Mouse (Mus musculus): ENCODE measurements around the gene Ovca2. TPM values are rescaled to one million over a fixed set of nuclear protein-coding genes. Genes with fewer than 3 reads are reported as not detected.

The Ovca2 gene
- polyA plus RNA-seq, 1 experiment from 2014 or later = 15.2 TPM

GRCm38 (mm10) chr11:75161417-75162008 lies 17.1 kb downstream of the Ovca2 start:
- peaks cover 37% of the 10 kb centered on the region for H3K27me3 ChIP-seq (replicated peaks)
- H3K36me3 ChIP-seq = peaks cover 74% of the 10 kb centered on the region
- H3K4me1 ChIP-seq = peaks cover 68% of the 10 kb centered on the region
- no peak overlapping the region for H3K4me2 ChIP-seq
- no peaks in the 10 kb centered on the region for H3K9me3 ChIP-seq
- H3K4me3 ChIP-seq = no peak overlapping the region
- no peak overlapping the region for H3K9ac ChIP-seq
- H3K27ac ChIP-seq (replicated peaks) = peak overlapping the region; percentile 66
- ATAC-seq (ENCODE audit: extremely low read depth, insufficient number of reproducible peaks, low FRiP score, low TSS enrichment) = no peak
- WGBS = 30% methylated on average over 4 of the region's 4 CpGs

DNA sequence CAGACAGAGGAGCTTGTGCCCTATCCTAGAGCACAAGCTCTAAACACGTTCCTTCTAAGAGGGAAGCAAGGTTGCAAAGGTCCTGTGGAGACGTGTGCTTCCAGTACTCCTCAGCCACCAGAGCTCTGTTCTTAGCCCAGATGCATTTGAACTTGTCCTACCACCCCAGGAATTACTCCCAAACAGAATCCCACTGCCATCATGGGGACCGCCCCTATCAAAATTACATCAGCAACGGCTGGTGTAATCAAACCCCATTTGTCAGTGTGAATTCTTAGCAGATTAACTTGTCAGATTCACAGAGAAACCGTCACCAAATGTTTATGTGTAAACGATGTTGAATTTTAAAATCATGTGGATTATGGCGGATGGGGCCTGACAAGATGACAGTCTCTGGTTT lies 17.7 kb downstream of the Ovca2 start:
- H3K9me3 ChIP-seq = no peaks in the 10 kb centered on the region
- H3K4me3 ChIP-seq = no peak overlapping the region
- no peak overlapping the region for H3K9ac ChIP-seq
- peaks cover 72% of the 10 kb centered on the region for H3K36me3 ChIP-seq
- ATAC-seq (ENCODE audit: extremely low read depth, insufficient number of reproducible peaks, low FRiP score, low TSS enrichment) = no peak
- 72% methylated on average over 7 of the region's 7 CpGs for WGBS
- H3K4me1 ChIP-seq = peaks cover 68% of the 10 kb centered on the region
- no peak overlapping the region for H3K4me2 ChIP-seq
- H3K27ac ChIP-seq (replicated peaks) = peak overlapping the region; percentile 66; the same call in 1 of the 2 replicates
- H3K27me3 ChIP-seq (replicated peaks) = peaks cover 31% of the 10 kb centered on the region

DNA sequence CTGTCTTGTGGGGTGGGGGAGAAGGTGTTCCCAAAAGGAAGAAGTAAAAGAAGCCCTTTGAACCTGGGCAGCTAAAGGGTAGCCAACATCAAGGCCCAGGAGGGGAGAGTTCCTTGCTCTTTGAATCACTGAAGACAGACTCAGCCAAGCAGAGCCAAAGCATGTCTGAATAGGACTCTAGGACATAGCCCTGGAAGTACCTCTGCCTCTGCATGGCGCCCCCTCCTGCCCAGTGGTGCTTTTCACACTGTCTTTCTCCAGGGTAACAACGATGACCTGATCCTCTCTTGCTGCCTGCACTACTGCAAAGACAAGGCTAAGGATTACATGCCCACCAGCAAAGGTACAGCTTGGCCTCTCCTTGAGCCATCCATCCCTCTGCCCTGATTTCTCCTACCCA lies 19.1 kb downstream of the Ovca2 start:
- 46% methylated on average over 2 of the region's 2 CpGs for WGBS
- Histone ChIP-seq H3K36me3 (peaks cover 63% of the 10 kb centered on the region), H3K4me2 (no peak overlapping the region), H3K4me1 (peaks cover 57% of the 10 kb centered on the region), H3K9ac (no peak overlapping the region), H3K9me3 (no peaks in the 10 kb centered on the region), H3K27ac (replicated peaks) (no peak overlapping the region), H3K4me3 (no peak overlapping the region), H3K27me3 (replicated peaks) (peaks cover 17% of the 10 kb centered on the region)
- no peak for ATAC-seq (ENCODE audit: extremely low read depth, insufficient number of reproducible peaks, low FRiP score, low TSS enrichment)

- no peak for ATAC-seq (ENCODE audit: extremely low read depth, insufficient number of reproducible peaks, low FRiP score, low TSS enrichment)
- Histone ChIP-seq H3K9ac (no peak overlapping the region), H3K27me3 (replicated peaks) (peaks cover 6% of the 10 kb centered on the region; the same call in 1 of the 2 replicates), H3K36me3 (peaks cover 52% of the 10 kb centered on the region), H3K27ac (replicated peaks) (0 out of 2 replicates have a peak overlapping the region, but pooled peaks have one; percentile 7), H3K4me2 (no peak overlapping the region), H3K4me3 (no peak overlapping the region), H3K4me1 (peaks cover 55% of the 10 kb centered on the region), H3K9me3 (no peaks in the 10 kb centered on the region)
- 90% methylated on average over 14 of the region's 14 CpGs for WGBS
Observed at GRCm38 (mm10) chr11:75158432-75158831, 20.2 kb downstream of the Ovca2 start.

DNA sequence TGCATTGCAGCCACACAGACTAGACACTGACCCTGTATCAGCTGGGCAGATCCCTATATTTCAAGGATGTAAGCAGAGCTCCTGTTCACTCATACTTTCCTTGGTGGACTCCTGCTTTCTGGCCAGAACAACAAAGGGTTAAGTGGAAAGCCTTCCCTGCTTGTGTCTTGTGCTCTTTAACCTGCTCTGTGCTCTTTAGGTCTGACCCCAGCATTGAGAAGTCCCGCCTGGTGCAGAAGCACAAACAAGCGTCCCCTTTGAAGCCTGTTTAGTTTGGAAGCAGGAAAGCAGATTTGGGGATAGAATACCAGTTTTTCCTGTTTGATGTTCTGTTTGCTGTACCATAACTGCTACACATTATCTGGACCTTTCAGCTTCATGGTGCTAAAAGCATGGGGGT lies 20.7 kb downstream of the Ovca2 start:
- H3K9ac ChIP-seq = no peak overlapping the region
- 63% methylated on average over 2 of the region's 2 CpGs for WGBS
- H3K4me2 ChIP-seq = no peak overlapping the region
- H3K27ac ChIP-seq (replicated peaks) = no peak overlapping the region
- no peaks in the 10 kb centered on the region for H3K9me3 ChIP-seq
- no peak overlapping the region for H3K4me3 ChIP-seq
- no peak for ATAC-seq (ENCODE audit: extremely low read depth, insufficient number of reproducible peaks, low FRiP score, low TSS enrichment)
- H3K27me3 ChIP-seq (replicated peaks) = peaks cover under 1% of the 10 kb centered on the region; the same call in 1 of the 2 replicates
- H3K4me1 ChIP-seq = peaks cover 53% of the 10 kb centered on the region
- peaks cover 50% of the 10 kb centered on the region for H3K36me3 ChIP-seq

DNA sequence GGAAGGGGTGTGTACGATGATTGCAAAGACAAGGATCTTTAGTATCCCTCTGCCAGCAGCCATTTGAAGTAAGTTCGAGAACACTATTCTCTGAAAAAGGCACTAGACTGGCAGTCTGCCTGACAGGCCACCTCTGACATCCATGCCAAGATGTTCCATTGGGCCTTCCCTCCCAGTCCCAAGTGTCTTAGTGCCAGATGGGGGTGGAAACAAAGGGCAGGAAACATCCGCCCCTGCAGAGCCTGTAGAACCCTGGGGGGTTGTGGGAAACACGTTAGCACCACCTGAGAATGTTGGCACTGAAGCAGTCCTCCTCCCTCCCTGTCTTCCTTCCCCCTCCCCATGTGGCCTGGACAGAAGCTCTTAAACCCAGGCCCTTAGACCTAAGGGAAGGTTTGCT lies 21.6 kb downstream of the Ovca2 start:
- Histone ChIP-seq H3K4me3 (no peak overlapping the region), H3K9ac (no peak overlapping the region), H3K27ac (replicated peaks) (0 out of 2 replicates have a peak overlapping the region, but pooled peaks have one; percentile 21), H3K4me2 (no peak overlapping the region), H3K9me3 (no peaks in the 10 kb centered on the region), H3K36me3 (peaks cover 41% of the 10 kb centered on the region), H3K27me3 (replicated peaks) (no peaks in the 10 kb centered on the region), H3K4me1 (peaks cover 50% of the 10 kb centered on the region)
- no peak for ATAC-seq (ENCODE audit: extremely low read depth, insufficient number of reproducible peaks, low FRiP score, low TSS enrichment)
- WGBS = 45% methylated on average over 4 of the region's 4 CpGs

DNA sequence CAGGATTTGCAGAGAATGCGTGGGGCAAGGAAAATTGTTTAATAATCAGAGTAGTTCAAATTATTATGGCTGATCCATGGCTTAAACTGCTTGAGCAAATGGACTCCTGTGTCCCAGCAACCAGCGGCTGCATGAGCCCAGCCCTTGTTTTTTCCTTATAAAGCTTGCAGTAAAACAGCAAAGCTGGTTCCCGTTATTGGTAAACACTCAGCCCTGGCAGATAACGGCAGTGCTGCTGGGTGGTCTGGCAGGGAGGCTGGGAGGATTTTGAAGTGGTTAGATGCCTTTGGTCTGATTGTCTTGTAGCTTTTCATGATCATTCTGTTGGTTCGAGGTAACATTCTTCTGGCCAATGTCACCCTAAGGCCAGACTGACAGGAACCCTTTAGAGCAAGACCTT lies 22.2 kb downstream of the Ovca2 start:
- no peaks in the 10 kb centered on the region for H3K27me3 ChIP-seq (replicated peaks)
- no peak overlapping the region for H3K9ac ChIP-seq
- WGBS = 41% methylated on average over 5 of the region's 5 CpGs
- H3K4me2 ChIP-seq = no peak overlapping the region
- H3K4me1 ChIP-seq = peaks cover 44% of the 10 kb centered on the region
- peaks cover 35% of the 10 kb centered on the region for H3K36me3 ChIP-seq
- H3K27ac ChIP-seq (replicated peaks) = peak overlapping the region; percentile 28
- no peak overlapping the region for H3K4me3 ChIP-seq
- H3K9me3 ChIP-seq = no peaks in the 10 kb centered on the region
- ATAC-seq (ENCODE audit: extremely low read depth, insufficient number of reproducible peaks, low FRiP score, low TSS enrichment) = no peak

- H3K36me3 ChIP-seq = peaks cover 33% of the 10 kb centered on the region
- H3K9me3 ChIP-seq = no peaks in the 10 kb centered on the region
- no peak overlapping the region for H3K9ac ChIP-seq
- 51% methylated on average over 6 of the region's 6 CpGs for WGBS
- H3K27me3 ChIP-seq (replicated peaks) = no peaks in the 10 kb centered on the region
- peak overlapping the region; percentile 28 for H3K27ac ChIP-seq (replicated peaks)
- H3K4me1 ChIP-seq = peaks cover 39% of the 10 kb centered on the region
- H3K4me3 ChIP-seq = no peak overlapping the region
- ATAC-seq (ENCODE audit: extremely low read depth, insufficient number of reproducible peaks, low FRiP score, low TSS enrichment) = no peak
- H3K4me2 ChIP-seq = no peak overlapping the region
Observed at GRCm38 (mm10) chr11:75155985-75156384, 22.6 kb downstream of the Ovca2 start.

DNA sequence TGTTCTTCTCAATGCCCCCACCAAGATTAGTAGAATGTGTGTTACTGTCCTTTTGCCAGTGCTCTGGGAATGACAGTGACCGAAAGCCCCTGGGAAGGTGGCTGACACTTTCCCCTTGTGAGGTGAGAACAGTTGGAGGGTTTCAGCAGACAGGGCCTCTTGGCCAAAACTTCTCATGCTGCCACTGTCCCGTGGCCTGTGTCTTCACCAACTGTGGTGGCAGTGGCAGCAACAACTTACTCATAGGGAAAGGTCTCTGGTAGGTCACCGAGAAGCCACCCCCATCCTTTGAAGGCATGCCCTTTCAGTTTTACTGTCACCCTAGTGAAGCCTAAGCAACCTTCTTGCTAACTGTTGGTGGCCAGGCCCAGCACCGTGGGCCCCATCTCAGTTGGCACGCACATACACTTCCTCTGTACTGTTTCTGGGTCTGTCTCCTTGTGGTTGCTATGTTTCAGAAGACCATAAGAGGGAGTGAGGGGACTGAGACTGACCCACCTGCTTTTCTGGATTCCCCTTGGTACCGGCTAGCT lies 24.5 kb downstream of the Ovca2 start:
- Histone ChIP-seq H3K4me1 (peaks cover 35% of the 10 kb centered on the region), H3K4me3 (no peak overlapping the region), H3K9me3 (no peaks in the 10 kb centered on the region), H3K9ac (no peak overlapping the region), H3K27me3 (replicated peaks) (no peaks in the 10 kb centered on the region), H3K27ac (replicated peaks) (no peak overlapping the region), H3K4me2 (no peak overlapping the region), H3K36me3 (peaks cover 34% of the 10 kb centered on the region)
- no peak for ATAC-seq (ENCODE audit: extremely low read depth, insufficient number of reproducible peaks, low FRiP score, low TSS enrichment)
- WGBS = 67% methylated on average over 6 of the region's 6 CpGs

DNA sequence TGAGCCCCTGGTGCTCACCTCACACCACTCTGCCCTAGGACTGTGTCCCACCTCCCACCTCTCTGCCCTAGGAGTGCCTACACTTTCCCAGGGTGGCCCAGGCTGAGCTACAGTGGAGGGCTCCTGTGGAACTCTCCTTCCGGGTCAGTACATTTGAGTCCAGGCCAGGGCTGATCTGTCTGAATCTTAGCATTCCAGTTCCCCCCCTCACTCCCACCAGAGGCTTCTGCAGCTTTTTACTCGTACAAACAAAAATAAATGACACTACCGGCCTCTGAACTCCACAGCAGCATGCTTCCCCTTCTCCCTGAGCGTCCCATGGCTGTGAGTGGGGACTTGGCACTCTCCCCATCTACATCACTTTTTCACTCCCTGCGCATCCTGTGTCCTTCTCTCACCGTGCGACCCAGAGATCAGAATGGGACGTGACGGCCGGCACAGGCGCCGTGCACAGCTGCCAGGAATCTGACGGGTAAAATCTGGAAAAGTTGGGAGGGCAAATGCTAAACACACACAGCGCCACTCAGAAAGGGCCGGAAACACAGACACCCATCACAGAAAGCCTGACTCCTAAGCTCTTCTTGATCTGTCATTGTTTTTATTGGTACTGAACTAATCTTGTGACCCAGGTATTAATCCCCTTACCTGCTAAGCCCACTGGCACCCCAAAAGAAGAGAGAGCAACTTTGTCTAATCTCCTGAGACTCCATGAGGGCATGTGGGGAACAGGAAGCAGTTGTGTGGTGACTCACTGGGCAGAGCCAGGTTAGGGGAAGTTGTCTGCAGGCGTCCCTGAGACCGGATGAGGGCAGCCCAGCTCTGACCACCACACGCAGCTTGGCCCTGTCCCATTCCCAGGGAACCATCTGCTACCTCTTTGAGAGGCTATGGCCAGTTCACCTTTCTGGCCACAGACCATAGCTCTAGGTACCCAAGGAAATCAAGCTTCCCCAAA lies 25.8 kb downstream of the Ovca2 start:
- Histone ChIP-seq H3K27me3 (replicated peaks) (no peaks in the 10 kb centered on the region), H3K4me3 (no peak overlapping the region), H3K4me1 (peaks cover 46% of the 10 kb centered on the region), H3K4me2 (no peak overlapping the region), H3K36me3 (peaks cover 31% of the 10 kb centered on the region), H3K9me3 (no peaks in the 10 kb centered on the region), H3K27ac (replicated peaks) (peak overlapping the region; percentile 80), H3K9ac (0 out of 2 replicates have a peak overlapping the region, but pooled peaks have one; percentile 16)
- no peak; the same call in 1 of the 2 replicates for ATAC-seq (ENCODE audit: extremely low read depth, insufficient number of reproducible peaks, low FRiP score, low TSS enrichment)
- 54% methylated on average over 18 of the region's 18 CpGs for whole genome bisulfite sequencing

- Histone ChIP-seq H3K4me2 (no peak overlapping the region), H3K4me1 (peaks cover 44% of the 10 kb centered on the region), H3K27me3 (replicated peaks) (no peaks in the 10 kb centered on the region), H3K9ac (no peak overlapping the region), H3K27ac (replicated peaks) (no peak overlapping the region), H3K36me3 (peaks cover 31% of the 10 kb centered on the region), H3K9me3 (no peaks in the 10 kb centered on the region), H3K4me3 (no peak overlapping the region)
- 85% methylated on average over 1 of the region's 1 CpGs for WGBS
- ATAC-seq (ENCODE audit: extremely low read depth, insufficient number of reproducible peaks, low FRiP score, low TSS enrichment) = no peak
Observed at GRCm38 (mm10) chr11:75150346-75150745, 28.3 kb downstream of the Ovca2 start.
